Mouse (Mus musculus) kidney, adult 11 months (tissue): ENCODE measurements around the gene Gsta4.
A peak's percentile ranks its signal among the peaks of the same experiment; 100 is the strongest.
"Not testable (repeated sequence)": the region's sequence is repeated elsewhere in the genome, so short reads cannot be mapped to it uniquely, and the experiment has no call there.

Experiments used
- DNase-seq: peaks from one replicate; pipeline ENCODE4 v3.0.0; 2022

Gsta4 gene

DNA sequence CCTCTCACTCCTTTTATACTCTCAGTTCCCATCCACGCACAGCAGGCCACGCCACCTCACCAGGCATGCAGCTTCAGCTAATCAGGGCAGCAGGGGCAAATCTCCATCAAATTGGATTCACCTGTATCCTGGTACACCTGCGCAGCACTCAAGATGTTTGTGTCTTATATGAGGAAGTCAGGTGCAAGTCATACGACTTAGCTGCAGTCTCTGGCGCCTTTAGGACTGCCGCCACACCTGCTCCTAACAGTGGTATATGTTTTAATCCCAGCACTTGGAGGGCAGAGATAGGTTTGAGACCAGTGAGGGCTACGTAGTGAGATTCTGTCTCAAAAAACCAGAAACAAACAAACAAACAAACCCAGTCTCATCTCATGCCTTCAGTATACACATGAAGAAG lies at the start of gene Gsta4:
Gene Gsta4 (plus strand): TSS at position 301 of the 400 bp plus-strand sequence.
- not testable (repeated sequence) for DNase-seq

DNA sequence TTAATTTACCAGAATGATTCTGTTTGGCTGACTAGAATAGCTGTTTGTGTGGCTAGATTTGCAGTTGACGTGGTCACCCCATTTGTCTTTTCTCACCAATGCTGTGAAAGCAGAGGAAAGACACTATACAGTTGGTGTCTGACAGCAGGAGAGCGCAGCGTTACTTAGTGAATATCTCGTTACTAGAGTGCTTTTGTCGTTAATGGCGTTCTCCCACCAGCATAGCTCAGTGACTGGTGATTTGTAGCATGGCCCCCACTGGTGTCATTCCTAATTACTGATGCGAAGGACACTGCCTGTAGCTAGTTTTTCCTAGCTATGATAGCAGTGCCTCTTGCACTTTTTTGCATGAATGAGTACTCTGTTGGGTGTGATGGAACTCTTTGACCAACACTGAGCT lies 46.9 kb upstream of the Gsta4 start:
- DNase-seq, result no peak

DNA sequence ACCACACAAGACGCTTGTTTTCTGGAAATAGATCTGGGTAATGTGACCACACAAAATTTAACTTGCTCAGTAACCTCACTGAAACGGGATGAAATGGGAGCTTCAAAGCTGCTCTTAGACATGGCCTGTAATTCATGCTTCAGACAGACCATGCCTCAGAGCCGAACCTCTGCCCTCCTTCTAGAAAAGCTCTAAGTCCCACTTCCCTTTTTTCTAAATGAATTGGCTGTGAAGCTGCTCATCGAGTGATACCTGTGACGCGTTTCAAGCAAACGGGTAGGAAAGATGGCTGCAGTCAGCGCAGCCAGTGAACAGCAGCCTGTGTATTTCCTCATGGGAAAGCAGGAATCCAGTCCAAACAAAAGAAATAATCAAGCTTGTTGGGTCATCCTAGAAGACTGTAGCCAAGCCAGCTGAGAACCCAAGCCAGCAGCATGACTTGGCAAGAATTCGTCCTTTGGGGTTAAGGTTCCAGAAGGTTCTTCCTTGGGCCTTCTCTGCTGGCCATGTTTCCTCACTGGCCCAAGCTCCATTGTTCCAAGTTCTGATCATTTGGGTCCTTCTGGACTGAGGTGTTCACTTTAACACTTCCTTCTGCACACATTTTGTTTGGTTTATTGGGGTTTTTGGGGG lies 44.4 kb upstream of the Gsta4 start:
- no peak for DNase-seq

DNA sequence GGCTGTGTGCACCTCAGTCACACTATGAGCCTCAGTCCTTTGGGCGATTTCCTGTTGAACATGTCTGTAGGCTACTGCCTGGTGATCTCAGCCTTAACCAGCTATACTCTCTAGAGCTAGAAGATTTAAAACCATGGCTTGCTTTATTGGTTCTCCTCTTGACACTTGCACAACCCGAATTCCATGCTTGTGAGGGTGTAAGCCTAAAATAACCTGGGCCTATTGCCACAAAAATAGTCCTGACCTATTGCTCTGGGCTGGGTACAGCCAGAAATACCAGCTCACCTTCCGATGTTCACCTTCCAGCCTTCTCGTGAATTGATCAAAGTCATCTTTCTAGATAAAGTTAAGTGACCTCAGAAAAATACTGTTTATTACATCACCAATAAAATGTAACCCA lies 43.1 kb upstream of the Gsta4 start:
- DNase-seq, result no peak

DNA sequence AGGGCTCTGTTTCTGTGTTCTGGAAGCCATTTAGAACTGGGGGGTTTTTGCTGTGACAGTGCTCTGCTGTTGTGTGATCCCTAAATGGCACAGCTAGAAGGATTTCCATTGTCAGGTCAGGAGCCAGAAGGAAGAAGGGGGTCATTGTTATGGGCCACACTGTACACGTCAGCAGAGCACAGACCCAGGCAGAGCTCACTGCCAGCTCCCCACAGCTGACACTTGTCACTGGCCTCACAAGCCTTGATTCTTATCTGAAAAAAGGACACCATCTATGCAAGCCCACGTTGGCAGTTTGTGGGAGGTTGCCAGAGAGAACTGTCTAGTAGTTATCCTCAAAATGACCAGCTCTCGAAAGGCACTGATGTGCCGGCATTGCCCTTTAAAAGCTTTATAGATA lies 36.5 kb upstream of the Gsta4 start:
- DNase-seq, result no peak

DNA sequence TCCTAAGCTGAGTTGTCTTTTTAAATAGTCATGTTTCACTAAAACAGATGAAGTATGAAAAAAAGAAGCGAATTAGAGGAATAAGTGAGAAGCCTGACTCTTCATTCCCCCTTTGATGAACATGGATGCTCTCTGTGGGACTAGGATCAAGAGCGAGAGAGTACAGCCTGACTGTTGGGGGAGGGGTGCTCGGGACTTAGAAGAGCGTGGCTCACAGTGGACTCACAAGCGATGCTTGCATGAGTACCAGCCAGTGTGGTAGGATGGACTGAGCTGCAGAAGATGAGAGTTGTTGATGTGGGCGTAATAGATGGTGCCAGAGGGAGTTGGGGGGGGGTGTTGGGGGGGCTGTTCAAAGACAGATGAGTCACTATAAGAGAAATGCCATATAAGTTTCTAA lies 35.9 kb upstream of the Gsta4 start:
- no peak for DNase-seq

DNA sequence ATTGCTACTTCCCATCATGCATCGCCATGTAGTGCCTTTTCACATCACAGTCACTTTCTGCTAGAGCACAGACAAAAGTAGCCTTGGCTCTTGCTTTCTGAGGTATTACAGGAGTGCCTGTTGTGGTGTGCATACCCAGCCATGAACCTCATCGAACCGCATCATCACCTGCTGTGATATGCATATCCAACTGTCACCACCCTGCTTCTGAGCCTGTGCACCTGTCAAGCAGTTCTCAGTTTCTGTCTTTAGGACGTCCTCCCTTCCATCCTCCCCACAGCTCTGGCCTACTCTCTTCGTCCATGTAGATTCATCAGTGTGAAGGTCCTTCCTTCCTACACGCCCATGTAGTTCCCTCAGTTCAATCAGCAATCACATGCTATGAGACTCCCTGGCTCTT lies 34.4 kb upstream of the Gsta4 start:
- no peak for DNase-seq

DNA sequence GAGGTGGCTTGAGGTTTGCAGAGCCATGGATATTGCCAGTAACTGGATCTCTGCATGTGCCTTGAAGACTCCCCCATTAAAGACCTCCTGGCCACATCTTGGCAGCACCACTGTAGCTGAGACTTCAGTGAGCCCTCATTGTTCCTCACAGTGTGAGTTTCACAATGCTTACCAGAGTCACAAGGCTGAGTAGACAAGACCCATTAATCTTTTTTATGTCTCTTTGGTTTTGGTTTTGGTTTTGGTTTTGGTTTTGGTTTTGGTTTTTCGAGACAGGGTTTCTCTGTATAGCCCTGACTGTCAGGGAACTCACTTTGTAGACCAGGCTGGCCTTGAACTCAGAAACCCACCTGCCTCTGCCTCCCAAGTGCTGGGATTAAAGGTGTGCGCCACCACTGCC lies 32.8 kb upstream of the Gsta4 start:
- DNase-seq, result not testable (repeated sequence)

DNA sequence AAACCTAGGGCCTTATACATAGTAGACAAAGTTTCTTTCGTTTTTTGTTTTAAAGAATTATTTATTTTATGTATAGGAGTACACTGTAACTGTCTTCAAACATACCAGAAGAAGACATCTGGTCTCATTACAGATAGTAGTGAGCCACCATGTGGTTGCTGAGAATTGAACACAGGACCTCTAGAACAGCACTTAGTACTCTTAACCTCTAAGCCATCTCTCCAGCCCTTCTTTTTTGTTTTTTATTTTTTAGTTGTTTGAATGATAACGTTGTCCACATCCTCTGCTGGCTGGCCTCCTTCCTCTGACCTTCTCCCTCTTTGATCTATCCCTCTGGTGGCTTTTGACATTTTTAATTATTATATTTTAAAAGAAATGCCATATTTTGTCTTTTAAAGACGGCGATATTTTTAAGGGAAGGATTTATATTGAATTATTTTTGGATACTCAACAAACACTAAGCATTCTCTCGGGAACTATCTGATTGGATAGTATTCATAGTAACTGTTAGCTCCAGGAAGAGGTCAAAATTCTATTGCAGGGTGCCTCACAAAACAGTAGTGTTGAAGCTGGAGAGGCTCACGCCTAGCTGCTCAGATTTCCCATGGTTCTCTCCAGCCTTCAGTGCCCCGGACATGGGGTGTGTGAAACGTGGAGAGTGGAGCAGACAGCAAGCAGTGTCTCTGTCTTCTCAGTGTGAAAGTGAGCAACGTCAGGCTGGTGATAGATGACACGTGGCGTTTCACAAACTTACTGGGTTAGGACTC lies 28.2 kb upstream of the Gsta4 start:
- no peak for DNase-seq

DNA sequence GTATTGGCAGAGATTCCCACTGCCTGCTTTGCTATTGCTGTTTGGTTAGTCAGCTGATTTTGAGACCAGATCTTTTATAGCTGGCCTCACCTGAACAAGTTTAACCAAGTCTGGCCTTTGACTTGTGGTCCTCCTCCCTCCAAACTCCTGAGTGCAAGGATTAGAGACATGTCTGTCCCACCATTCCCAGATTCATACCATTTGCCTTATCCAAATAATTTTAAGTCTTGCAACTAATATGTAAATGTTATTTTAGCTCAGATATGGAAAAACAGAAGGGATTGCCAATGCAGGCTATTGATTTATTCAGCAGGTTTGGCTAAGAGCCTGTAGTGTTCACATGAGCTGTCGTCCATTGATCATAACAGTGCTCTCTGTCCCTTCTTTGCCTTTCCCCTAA lies 25.4 kb upstream of the Gsta4 start:
- no peak for DNase-seq

DNA sequence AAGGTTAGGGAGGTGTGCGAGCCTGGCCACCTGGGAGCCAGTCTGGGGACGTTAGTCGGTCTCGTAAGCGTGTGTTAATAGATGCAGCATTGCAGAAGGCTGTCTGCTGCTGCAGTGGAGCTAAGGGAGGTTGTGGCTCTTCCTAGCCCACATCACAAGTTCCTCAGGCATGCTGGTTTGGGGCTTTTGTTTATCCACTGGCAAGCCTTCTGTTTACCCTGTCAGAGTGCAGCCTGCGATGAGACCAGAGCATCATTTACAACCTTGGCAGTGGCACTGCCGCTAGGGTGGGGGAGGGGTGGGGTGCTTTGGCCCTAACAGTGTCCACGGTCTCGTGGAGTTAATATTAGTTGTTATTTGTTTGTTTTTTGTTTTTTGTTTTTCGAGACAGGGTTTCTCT lies 19.3 kb upstream of the Gsta4 start:
- no peak for DNase-seq

DNA sequence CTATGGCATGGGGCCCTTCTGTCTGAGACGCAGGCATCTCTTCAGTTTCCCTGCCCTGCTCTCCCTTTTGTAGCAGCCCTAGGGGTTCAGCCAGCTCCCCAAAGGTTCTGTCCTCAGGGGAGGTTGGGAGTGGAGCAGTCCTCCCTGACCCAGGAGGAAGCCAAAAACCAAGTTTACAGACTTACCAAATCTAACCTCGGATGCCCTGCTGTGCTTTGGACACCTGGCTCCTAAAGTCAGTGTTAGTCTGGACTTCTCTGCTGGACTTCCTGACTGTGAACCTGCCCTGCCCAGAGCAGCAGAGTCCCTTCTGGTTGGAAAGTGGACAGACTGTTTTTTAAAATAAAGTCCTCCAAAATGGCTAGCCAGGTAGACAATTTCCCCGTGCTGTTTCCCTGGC lies 17.8 kb upstream of the Gsta4 start:
- DNase-seq, result no peak

DNA sequence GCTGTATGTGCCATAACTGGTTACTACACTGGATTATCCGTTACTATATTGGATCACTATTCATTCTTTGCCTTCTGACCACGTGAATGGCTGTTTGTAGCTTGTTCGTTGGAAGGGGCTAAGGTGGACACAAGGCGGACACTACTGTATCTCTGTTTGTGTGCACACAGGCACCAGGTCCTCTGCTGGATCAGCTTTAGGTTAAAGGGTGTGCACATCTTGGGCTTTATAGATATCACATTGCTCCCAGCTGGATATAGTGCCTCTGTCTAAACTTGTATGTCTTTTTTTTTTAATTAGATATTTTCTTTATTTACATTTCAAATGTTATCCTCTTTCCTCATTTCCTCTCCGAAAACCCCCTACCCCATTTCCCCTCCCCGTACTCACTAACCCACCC lies 17.1 kb upstream of the Gsta4 start:
- no peak for DNase-seq

DNA sequence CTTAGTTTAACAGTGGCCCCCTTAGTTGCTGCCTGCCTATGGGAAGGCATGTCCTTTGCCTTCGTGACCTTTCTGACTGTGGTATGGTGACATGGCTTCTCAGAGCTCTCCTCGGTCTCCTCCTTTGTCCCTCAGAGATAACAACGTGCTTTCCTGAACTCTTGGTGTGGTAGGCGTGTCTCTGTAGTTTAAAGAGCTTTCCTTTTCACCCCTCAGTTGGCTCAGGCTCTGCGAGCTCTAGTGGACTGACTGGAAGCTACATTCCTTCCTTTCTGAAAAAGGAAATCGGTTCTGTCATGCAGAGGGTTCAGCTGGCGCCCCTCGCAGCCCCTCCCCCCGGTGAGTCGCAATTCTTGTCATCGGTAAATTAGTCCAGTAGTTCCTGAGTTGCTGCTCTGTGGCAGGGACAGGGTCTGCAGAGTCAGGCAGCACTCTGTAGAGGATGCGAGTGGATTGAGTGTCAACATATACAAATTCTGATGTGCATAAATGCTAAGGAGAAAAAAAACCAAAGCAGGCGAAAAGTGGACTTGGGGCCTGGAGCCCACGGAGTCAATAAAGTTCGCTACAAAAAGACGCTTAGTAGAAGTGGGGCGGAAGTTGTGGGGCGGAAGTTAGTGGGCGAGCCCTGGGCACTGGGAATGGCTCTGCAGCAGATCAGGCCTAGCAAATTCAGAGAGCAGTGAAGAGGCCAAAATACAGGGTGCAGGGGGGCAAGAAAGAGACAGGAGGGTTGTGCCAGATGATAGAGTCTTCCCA lies 15.7 kb upstream of the Gsta4 start:
- DNase-seq, result no peak

DNA sequence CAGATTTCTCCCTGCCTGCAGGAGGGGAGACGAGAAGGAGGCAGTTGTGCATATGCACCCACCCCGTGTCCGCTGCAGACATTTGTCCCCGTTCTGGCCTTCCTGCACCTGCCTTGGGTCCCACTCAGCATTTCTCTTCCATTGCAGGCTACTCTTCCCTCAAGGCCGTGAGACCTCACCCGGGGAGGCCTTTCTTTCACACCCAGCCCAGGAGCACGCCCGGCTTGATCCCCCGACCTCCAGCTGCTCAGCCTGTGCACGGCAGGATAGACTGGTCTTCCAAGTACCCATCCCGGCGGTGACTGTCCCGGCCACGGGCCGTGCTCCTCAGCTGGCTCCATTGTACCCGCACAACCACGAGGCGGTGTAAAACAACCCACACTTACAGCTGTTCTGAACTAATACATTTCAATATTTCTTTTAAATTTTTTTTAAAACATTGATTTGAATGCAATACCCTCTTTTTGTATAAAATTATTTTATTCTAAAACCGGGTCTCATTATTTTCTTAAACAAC lies 15.1 kb upstream of the Gsta4 start:
- no peak for DNase-seq

DNA sequence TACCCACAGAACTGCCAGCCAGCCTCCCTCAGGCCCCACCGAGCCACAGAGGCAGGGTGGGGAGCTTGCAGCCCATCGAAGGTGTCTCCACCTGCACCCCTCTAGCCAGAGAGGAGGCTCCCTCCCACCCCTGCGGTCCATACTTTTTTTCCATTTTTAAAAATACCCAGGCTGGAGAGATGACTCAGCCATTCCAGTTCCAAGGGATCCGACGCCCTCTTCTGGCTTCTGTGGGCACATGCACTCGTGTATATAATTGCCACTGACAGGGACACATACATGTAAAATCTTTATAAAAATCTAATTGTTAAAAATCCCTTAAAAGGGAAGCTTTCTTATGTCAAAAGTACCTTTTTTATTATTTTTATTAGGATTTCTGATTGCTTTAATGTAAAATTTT lies 13.7 kb upstream of the Gsta4 start:
- DNase-seq, result no peak

DNA sequence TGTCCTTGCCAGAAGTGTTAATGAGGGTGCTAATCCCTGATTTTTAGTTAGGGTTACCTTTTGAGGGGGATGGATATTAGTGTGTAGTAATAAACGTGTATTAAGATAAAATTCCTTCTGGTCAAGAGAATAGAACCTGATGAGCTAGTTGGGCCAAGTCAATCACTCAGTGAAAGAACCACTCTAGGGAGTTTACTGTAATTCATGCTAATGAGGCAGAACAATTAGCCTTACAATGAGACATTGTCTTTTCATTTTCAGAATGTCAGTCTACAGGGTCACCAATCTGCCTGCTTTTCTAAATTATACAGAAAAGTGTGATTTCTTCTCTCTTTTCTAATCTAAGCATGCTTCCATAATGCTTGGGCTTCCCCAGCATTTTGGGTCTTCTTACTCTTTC lies 8.6 kb upstream of the Gsta4 start:
- no peak for DNase-seq

DNA sequence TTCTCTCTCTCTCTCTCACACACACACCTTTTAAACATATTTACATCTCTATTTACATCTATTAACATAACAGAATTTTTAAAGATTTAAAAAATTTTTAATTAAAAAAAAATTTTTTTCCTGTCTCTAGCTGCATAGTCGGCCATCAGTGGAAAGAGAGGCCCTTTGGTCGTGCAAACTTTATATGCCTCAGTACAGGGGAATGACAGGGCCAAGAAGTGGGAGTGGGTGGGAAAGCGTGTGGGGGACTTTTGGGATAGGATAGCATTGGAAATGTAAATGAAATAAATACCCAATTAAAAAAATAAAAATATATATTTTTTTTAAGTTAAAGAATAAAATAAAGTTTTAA lies 7.7 kb upstream of the Gsta4 start:
- DNase-seq, result not testable (repeated sequence)

DNA sequence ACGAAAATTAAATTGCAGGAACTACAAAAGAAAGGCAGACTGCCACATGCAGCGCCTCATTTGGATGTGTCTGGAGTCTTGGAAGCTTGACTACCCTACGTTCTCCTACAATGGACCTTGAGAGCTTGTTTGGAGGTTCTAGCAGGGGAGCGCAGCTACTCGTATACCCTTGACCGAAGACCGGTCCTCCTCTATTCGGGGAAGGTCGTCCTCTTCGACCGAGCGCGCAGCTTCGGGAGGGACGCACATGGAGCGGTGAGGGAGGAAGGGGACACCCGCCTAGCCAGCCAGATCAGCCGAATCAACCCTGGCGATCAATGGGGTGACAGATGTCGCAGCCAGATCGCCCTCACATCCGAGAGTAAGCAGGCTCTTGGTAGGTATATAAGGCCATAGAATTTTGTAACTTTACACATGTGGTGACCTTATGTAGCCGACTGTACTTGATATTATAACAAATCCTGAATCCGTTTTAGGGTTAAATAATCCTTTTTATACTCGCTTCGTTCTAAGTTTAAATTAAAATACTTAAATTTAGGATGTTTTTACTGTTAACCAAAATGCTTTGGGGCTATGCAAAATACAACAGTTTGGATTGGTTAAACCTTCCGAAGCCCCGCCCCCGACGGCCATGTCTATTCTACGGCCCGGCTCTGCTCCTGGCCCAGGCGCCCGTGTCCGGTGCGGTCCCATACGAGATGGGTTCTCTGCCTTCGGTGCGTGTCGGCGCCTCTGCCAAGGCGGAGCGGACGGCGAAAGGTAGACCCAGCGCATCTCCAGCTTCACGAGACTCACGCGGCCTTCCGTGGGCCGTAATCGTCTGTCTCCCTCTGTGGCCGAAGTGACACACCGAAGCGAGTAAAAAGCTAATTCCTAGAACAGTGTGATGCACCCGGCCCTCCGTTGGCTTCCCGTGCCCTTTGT lies 7.0 kb upstream of the Gsta4 start:
- DNase-seq, result peak; percentile 94

DNA sequence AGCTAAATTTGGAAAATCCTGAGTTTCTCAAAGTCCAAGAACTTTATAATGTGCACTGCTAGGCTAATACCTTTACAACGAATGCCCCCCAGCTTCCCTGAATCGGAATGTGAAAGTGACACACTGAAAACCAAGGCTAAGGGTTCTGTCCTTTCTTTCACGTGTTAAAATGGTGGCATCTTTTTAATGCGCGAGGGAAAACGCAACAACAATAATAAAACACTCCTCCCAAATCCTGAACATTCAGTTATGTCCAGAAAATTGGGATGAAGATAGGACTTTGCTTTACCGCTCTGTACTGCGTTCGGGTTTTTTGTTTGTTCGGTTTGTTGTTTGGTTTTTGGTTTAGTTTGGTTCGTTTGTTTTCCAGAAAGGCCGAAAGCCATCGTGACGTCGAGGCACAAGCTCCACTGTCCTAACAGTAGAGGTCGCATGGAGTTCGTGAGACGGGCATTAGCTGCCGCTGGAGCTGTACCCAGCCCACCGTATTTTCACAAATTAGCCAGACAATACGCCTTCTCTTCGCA lies 6.3 kb upstream of the Gsta4 start:
- peak; percentile 70 for DNase-seq

DNA sequence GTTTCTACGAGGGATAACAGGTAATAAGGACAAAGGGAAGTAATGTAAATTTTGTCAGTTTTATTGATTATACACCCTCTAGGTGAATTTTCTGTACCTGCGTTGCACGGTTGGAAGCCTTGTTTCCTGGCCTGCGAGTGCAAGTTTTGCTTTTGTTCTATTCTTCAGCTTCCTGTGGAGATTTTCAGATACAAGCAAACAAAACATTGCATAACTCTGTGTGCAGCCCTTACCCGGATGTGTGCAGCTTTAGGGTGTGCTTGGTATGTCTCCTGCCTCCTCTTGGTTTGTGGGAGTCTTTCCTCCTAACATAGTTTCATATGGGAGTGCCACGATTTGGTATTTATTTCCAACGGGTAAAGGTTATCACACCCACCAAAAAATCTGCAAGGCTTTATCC lies 5.7 kb upstream of the Gsta4 start:
- DNase-seq, result peak; percentile 28

DNA sequence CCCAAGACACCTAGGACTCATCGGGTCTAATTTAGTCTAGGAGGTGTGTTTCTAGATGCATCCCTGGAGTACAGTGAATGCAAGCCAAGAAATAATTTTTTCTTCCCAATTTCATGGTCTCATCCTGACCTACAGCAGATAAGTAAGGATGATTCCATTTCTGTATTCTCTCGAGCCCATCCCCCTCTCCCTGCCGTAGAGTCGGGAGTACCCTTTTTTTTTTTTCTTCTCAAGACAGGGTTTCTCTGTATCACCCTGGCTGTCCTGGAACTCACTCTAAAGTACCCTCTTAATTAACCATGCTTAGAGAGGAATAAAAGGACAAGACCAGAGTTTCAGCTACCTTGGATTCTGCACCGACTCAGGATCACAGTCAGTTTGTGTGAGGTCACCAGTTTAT lies 4.4 kb upstream of the Gsta4 start:
- DNase-seq, result no peak

DNA sequence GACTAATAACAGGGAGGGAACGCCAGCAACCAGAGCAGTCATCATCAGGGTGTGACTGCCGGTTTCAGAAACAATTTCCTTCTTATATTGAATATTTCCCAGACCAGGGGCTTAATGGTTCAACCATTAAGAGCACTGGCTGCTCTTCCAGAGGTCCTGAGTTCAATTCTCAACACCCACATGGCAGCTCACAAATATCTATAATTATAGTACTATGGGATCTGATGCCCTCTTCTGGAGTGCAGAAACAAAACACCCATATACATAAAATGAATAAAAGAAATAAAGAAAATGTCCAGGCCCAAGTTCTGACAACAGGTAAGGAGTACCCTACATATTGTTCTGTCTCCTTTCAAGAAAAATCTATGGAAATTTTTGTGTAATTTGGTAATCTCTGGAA lies 3.5 kb upstream of the Gsta4 start:
- DNase-seq, result no peak
